Mouse (Mus musculus): ENCODE results near the gene Nploc4. TPM values are rescaled to one million over a fixed set of nuclear protein-coding genes. Genes with fewer than 3 reads are reported as not detected.

The Nploc4 gene
- total and polyA plus RNA-seq, 3 experiments = 40.6 to 115 (median 50.4) TPM

GRCm38 (mm10) chr11:120362891-120363290 is 74.6 kb downstream of the Nploc4 start:
- no peak for TF ChIP-seq MAZ (IDR thresholded peaks at IDR 0.05; ENCODE audit: low read depth, low read length)
- no peak for TF ChIP-seq ZNF384 (IDR thresholded peaks at IDR 0.05; ENCODE audit: low read depth, low read length)
- no peak for TF ChIP-seq USF1 (IDR thresholded peaks at IDR 0.05; ENCODE audit: low read depth, low read length)
- TF ChIP-seq ETS1 (conservative IDR thresholded peaks at IDR 0.05; ENCODE audit: low read depth, low read length) = no peak
- no peak for TF ChIP-seq KAT2A (IDR thresholded peaks at IDR 0.05; ENCODE audit: insufficient replicate concordance, low read length)
- TF ChIP-seq PAX5 (IDR thresholded peaks at IDR 0.05; ENCODE audit: low read length) = no peak
- no peak for TF ChIP-seq RCOR1 (conservative IDR thresholded peaks at IDR 0.05; ENCODE audit: low read depth, low read length)
- no peak for TF ChIP-seq JUN (IDR thresholded peaks at IDR 0.05; ENCODE audit: insufficient read depth, low read depth, low read length)
- TF ChIP-seq CHD1 (IDR thresholded peaks at IDR 0.05; ENCODE audit: low read depth, low read length) = no peak
- TF ChIP-seq TCF12 (IDR thresholded peaks at IDR 0.05; ENCODE audit: low read depth, low read length) = no peak
- TF ChIP-seq ELF1 (IDR thresholded peaks at IDR 0.05; ENCODE audit: low read depth, low read length) = no peak
- no peak for TF ChIP-seq ZKSCAN1 (IDR thresholded peaks at IDR 0.05; ENCODE audit: borderline replicate concordance, low read depth, low read length)
- TF ChIP-seq MEF2A (IDR thresholded peaks at IDR 0.05; ENCODE audit: borderline replicate concordance, low read depth, low read length) = no peak
- TF ChIP-seq ZC3H11A (IDR thresholded peaks at IDR 0.05; ENCODE audit: low read depth, low read length) = no peak
- Histone ChIP-seq H3K79me2 (replicated peaks; ENCODE audit: control insufficient read depth, extremely low read depth, insufficient read depth, poor library complexity, severe bottlenecking) (no peaks in the 10 kb centered on the region), H3K27me3 (replicated peaks) (peaks cover 11% of the 10 kb centered on the region), H3K9me3 (replicated peaks; ENCODE audit: low read length) (no peaks in the 10 kb centered on the region), H3K4me1 (ENCODE audit: control insufficient read depth in 1 of 2, insufficient read depth in 2 of 2) (peaks cover 5 to 16% of the 10 kb centered on the region in 2 experiments), H3K4me2 (ENCODE audit: insufficient read depth, low read depth, poor library complexity, severe bottlenecking) (no peak overlapping the region), H3K9ac (ENCODE audit: insufficient read depth, low read depth) (no peak overlapping the region), H3K4me3 (replicated peaks in 1 of 3; ENCODE audit: low read depth in 2 of 3, low read length in 2 of 3, poor library complexity in 1 of 3) (no peak overlapping the region), H3K27ac (ENCODE audit: insufficient read depth, low read depth) (no peak overlapping the region), H3K36me3 (replicated peaks in 1 of 2; ENCODE audit: control insufficient read depth in 1 of 2, insufficient read depth in 1 of 2, low read length in 1 of 2) (peaks cover 0 to 6% of the 10 kb centered on the region in 2 experiments)
- DNase-seq (ENCODE audit: extremely low read depth) = no peak
- in situ Hi-C loops (cut with MboI; ENCODE audit: low pct_ligation_motif_present, low pct_unique_long_range_greater_than_20kb, low sequenced_read_pairs) = no loop called here
- dilution Hi-C loops (cut with MboI; ENCODE audit: extremely low pct_ligation_motif_present, extremely low pct_unique_long_range_greater_than_20kb, low sequenced_read_pairs) = no loop called here

- no peak within 1 kb of the TSS for H3K9ac ChIP-seq (ENCODE audit: insufficient read depth, low read depth)
- H3K27me3 ChIP-seq (replicated peaks) = peaks cover 11% of the 10 kb centered on the region
- H3K4me1 ChIP-seq (ENCODE audit: control insufficient read depth in 1 of 2, insufficient read depth in 2 of 2) = peaks cover 2 to 16% of the 10 kb centered on the region in 2 experiments
- dilution Hi-C loops (cut with MboI; ENCODE audit: extremely low pct_ligation_motif_present, extremely low pct_unique_long_range_greater_than_20kb, low sequenced_read_pairs) (no loop called here), in situ Hi-C loops (cut with MboI; ENCODE audit: low pct_ligation_motif_present, low pct_unique_long_range_greater_than_20kb, low sequenced_read_pairs) (no loop called here)
- H3K79me2 ChIP-seq (replicated peaks; ENCODE audit: control insufficient read depth, extremely low read depth, insufficient read depth, poor library complexity, severe bottlenecking) = no peaks in the 10 kb centered on the region
- no peak within 1 kb of the TSS for H3K4me3 ChIP-seq (replicated peaks in 1 of 3; ENCODE audit: low read depth in 2 of 3, low read length in 2 of 3, poor library complexity in 1 of 3)
- no peak within 1 kb of the TSS for H3K27ac ChIP-seq (ENCODE audit: insufficient read depth, low read depth)
- no peaks in the 10 kb centered on the region for H3K36me3 ChIP-seq (replicated peaks in 1 of 2; ENCODE audit: control insufficient read depth in 1 of 2, insufficient read depth in 1 of 2, low read length in 1 of 2)
- no peak within 1 kb of the TSS for H3K4me2 ChIP-seq (ENCODE audit: insufficient read depth, low read depth, poor library complexity, severe bottlenecking)
- no peak for TF ChIP-seq TBP (conservative IDR thresholded peaks at IDR 0.05; ENCODE audit: low read depth, low read length)
- TF ChIP-seq CTCF (conservative IDR thresholded peaks at IDR 0.05 in 1 of 2, IDR thresholded peaks at IDR 0.05 in 1 of 2; ENCODE audit: low read depth in 2 of 2, low read length in 2 of 2) = no peak
- TF ChIP-seq ELF1 (IDR thresholded peaks at IDR 0.05; ENCODE audit: low read depth, low read length) = no peak
- TF ChIP-seq ZKSCAN1 (IDR thresholded peaks at IDR 0.05; ENCODE audit: borderline replicate concordance, low read depth, low read length) = no peak
- no peak for TF ChIP-seq PAX5 (IDR thresholded peaks at IDR 0.05; ENCODE audit: low read length)
- no peak for TF ChIP-seq JUN (IDR thresholded peaks at IDR 0.05; ENCODE audit: insufficient read depth, low read depth, low read length)
- no peak for TF ChIP-seq ETS1 (conservative IDR thresholded peaks at IDR 0.05; ENCODE audit: low read depth, low read length)
- TF ChIP-seq MAZ (IDR thresholded peaks at IDR 0.05; ENCODE audit: low read depth, low read length) = no peak
- TF ChIP-seq BHLHE40 (IDR thresholded peaks at IDR 0.05; ENCODE audit: low read depth, low read length) = no peak
- no peak for TF ChIP-seq POLR2A (IDR thresholded peaks at IDR 0.05; ENCODE audit: low read depth, low read length)
- no peak for TF ChIP-seq TCF12 (IDR thresholded peaks at IDR 0.05; ENCODE audit: low read depth, low read length)
- TF ChIP-seq KAT2A (IDR thresholded peaks at IDR 0.05; ENCODE audit: insufficient replicate concordance, low read length) = no peak
- TF ChIP-seq USF1 (IDR thresholded peaks at IDR 0.05; ENCODE audit: low read depth, low read length) = no peak
- no peak for TF ChIP-seq GABPA (IDR thresholded peaks at IDR 0.05; ENCODE audit: insufficient replicate concordance, low read depth, low read length)
- no peak for TF ChIP-seq MAX (IDR thresholded peaks at IDR 0.05; ENCODE audit: low read length)
- TF ChIP-seq MYC (IDR thresholded peaks at IDR 0.05; ENCODE audit: low read depth, low read length) = no peak
- TF ChIP-seq MXI1 (IDR thresholded peaks at IDR 0.05; ENCODE audit: low read depth, low read length) = no peak
- TF ChIP-seq CHD2 (IDR thresholded peaks at IDR 0.05; ENCODE audit: low read length) = no peak
- no peak for TF ChIP-seq ZC3H11A (IDR thresholded peaks at IDR 0.05; ENCODE audit: low read depth, low read length)
- no peak for TF ChIP-seq USF2 (conservative IDR thresholded peaks at IDR 0.05; ENCODE audit: low read depth, low read length)
- no peaks in the 10 kb centered on the region for H3K9me3 ChIP-seq (replicated peaks; ENCODE audit: low read length)
- no peak for DNase-seq (ENCODE audit: extremely low read depth)
Measured at GRCm38 (mm10) chr11:120361295-120361694, 76.2 kb downstream of the Nploc4 start, which contains the start of gene Fscn2. Gene Fscn2 (plus strand): TSS chr11:120361534.

Data from CH12.LX (cell line).